Mouse (Mus musculus): Measurements from ENCODE around the gene Slc16a4. TPM values are rescaled to one million over a fixed set of nuclear protein-coding genes. Genes with fewer than 3 reads are reported as not detected.
A peak's percentile ranks its signal among the peaks of the same experiment; 100 is the strongest.

Gene Slc16a4
- not detected in 2 replicates for total RNA-seq (2015; ENCODE audit: low replicate concordance)
- total RNA-seq (2017; ENCODE audit: low replicate concordance) = 0.43 TPM in 1 of 2 replicates, not detected in the other

GRCm38 (mm10) chr3:107290764-107291381 lies at the start of gene Slc16a4:
Gene Slc16a4, plus strand, starts transcription at chr3:107291230.
- no peak for ATAC-seq (replicated peaks; ENCODE audit: low FRiP score, poor library complexity, severe bottlenecking)

DNA sequence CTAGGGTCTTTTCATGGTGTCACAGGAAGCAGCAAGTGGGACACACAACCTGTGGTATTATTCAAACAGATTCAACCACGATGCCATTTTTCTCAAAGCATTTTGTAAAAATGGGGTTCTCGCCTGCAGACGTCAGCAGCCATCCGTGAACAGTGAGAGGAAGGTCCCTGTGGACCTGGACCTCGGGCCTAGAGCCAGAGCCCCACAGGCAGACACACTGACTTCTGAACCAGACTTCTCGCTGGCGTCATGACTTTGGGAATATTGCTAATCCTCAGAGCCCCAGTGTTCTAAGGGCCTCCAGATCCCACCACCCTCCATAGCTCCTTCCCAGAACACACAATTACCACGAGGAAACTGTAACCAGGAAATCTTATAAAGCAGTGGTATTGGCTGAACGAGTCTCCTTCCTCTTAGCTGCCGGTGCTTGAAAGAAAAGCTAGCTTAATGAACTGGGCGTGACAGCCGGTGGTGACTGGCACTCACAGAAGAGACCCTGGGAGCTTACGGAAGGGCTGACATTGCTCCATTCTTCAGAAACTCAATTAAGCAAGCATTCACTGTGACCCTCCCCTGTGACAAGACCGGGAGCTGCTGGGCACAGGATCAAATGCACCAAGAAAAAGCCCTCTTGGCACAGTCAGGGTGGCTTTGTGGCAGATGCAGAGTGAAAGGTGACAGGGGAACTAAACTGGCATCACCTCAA lies 49.5 kb upstream of the Slc16a4 start:
- no peak for ATAC-seq (replicated peaks; ENCODE audit: low FRiP score, poor library complexity, severe bottlenecking)

GRCm38 (mm10) chr3:107246876-107247275 lies 44.2 kb upstream of the Slc16a4 start:
- ATAC-seq (replicated peaks; ENCODE audit: low FRiP score, poor library complexity, severe bottlenecking) = no peak

- no peak for ATAC-seq (replicated peaks; ENCODE audit: low FRiP score, poor library complexity, severe bottlenecking)
Observed at GRCm38 (mm10) chr3:107249042-107249441, 42.0 kb upstream of the Slc16a4 start.

GRCm38 (mm10) chr3:107250320-107250719 lies 40.7 kb upstream of the Slc16a4 start:
- ATAC-seq (replicated peaks; ENCODE audit: low FRiP score, poor library complexity, severe bottlenecking) = no peak

GRCm38 (mm10) chr3:107252035-107252434 lies 39.0 kb upstream of the Slc16a4 start:
- no peak for ATAC-seq (replicated peaks; ENCODE audit: low FRiP score, poor library complexity, severe bottlenecking)

DNA sequence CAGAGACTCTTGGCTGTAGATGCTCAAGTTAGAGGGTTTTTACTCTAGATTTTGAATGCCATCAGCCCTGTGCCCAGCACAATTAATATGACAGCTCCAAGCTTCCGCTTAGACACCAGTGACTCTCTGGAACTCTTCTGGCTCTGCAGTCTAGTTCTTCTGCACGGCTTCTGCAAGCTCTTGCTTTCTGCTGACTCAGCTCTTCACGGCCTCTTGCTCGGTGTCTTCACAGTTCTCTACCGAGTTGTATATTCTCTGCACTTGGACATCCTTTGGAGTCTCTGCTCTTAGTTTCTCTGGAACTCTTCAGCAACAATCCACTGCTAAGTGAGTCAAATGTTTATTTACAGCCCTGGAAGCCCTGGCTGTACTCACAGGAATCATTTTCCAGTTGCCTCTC lies 37.1 kb upstream of the Slc16a4 start:
- ATAC-seq (replicated peaks; ENCODE audit: low FRiP score, poor library complexity, severe bottlenecking) = no peak

DNA sequence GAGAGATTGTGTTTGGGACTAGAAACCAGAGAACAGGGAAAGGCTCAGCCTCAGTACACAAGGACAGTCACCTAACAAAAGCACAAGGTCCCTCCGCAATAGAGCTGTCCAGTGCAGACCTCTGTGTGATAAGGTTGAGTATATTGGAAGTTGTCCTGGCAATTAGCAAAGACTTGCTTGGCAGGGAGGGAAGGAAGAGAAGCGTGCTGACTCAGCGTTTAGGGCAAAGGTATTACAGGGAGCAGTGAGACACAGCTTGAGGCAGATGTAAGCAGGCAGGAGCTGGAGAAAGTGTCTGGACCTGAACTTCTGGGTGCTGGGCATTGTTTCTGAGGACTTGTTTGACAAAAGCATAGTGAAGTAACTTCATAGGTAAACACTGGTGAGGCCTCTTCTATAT lies 35.0 kb upstream of the Slc16a4 start:
- ATAC-seq (replicated peaks; ENCODE audit: low FRiP score, poor library complexity, severe bottlenecking) = no peak

GRCm38 (mm10) chr3:107256724-107257123 lies 34.3 kb upstream of the Slc16a4 start:
- ATAC-seq (replicated peaks; ENCODE audit: low FRiP score, poor library complexity, severe bottlenecking) = no peak

DNA sequence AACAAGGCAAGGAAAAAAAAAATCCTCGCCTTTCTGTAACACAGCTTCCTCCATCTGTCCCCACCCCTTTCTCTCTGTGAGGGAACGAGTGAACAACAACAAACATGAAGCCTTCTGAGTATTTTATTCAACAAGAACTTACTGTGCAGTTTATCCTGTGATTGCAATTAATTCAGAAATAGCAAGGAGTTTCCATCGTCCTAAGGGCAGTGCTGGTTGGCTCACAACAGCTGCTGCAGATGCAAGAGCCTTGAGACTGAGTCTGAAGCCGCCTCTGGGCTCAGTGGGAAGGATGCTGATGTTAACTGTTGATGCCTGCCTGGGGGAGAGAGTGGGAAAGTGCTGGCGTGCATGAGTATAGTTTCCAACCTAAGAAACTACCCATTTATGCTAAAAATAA lies 33.1 kb upstream of the Slc16a4 start:
- no peak for ATAC-seq (replicated peaks; ENCODE audit: low FRiP score, poor library complexity, severe bottlenecking)

- no peak for ATAC-seq (replicated peaks; ENCODE audit: low FRiP score, poor library complexity, severe bottlenecking)
Observed at GRCm38 (mm10) chr3:107260956-107261850, 29.8 kb upstream of the Slc16a4 start.

DNA sequence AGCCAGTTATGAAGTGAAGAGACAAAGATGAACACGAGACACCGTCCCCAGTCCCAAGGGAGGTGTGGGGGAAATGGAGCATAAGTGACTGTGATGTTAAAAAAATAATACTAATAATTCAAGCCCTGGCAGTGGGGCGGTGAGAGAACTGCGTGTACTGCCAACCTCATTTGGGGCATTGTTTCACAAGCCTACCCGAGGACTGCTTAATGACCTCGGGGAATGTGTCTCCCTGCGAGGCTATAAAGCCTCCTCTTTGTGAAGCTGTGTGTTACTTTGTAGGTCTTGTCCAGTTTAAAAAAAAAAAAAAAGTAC lies 29.2 kb upstream of the Slc16a4 start:
- ATAC-seq (replicated peaks; ENCODE audit: low FRiP score, poor library complexity, severe bottlenecking) = no peak

DNA sequence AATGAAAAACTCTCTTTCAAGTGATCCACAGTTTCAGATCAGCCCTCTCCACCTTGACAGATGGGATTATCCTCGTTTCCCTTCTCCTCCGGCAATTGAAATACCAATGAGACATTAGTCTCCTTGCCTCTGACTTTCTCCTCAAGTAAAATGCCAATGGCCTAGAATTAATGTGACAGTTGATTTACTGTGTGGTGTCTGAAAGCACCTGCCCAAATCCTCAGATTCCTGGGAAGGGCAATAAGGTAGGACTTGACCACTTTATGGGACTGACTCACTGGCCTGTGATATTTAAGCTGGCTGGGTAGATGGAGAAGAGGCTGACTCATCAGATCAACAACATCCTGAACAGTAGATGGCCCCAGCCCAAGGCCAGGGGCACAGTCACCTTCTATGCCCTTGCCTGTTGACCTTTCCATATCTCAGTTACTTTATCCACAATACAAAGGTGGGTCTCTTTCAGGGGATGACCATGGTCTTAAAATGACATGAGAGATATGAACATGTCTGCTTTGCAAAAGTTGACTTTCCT lies 24.1 kb upstream of the Slc16a4 start:
- ATAC-seq (replicated peaks; ENCODE audit: low FRiP score, poor library complexity, severe bottlenecking) = no peak

DNA sequence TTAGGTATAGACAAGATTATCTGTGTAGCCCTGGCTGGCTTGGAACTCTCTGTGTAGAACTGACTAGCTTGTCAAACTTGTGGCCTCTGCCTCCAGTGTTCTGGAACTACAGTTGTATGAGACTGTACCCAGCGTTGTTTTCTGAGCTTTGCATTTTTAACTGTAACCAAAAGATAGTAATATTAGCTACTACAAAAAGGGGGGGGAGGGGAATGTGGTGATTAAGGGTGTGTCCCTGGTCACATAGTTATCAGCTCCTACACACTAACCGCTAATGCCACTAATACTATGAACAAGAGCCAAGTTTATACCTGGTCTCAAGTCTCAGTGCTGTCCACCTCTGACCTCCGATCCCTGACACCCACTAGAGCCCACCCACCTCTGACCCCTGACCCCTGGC lies 18.6 kb upstream of the Slc16a4 start:
- ATAC-seq (replicated peaks; ENCODE audit: low FRiP score, poor library complexity, severe bottlenecking) = no peak

GRCm38 (mm10) chr3:107273820-107274219 lies 17.2 kb upstream of the Slc16a4 start:
- ATAC-seq (replicated peaks; ENCODE audit: low FRiP score, poor library complexity, severe bottlenecking) = peak; percentile 76

DNA sequence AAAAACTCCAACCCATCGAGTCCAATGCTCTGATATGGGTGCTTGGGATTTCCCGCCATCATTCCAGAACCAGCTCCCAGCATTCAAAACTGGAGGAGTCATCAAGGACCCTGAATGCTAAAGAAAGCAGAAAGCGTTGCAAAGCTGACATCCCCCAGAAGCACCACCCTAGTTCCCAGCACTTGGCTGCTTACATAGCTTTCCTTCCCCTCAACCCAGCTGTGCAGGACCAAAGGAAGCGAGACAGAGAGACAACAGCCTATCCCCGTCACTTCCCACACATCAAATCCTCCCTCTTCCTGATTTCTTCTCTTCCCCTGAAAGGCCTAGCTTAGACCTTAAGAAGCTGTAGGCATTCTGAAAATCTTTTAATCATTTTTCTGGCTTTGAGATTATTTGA lies 15.7 kb upstream of the Slc16a4 start:
- ATAC-seq (replicated peaks; ENCODE audit: low FRiP score, poor library complexity, severe bottlenecking) = no peak

DNA sequence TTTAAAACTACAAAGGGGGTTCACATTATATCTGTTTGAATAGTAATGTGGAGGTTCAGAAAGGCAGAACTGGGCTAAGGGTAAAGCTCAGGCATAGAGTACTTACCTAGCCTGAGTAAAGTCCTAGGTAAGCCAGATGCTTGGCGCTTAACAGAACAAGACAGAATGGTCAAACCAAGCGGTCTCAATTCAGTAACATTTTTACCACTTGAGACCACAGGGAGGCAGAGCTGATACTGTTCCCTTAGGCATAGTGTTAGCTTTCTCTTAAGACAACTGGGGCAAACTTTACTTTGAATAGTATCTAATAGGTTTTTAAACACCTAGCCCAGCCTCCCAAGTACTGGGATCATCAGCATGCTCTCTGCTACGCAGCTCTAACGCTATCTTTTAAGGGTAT lies 15.0 kb upstream of the Slc16a4 start:
- no peak for ATAC-seq (replicated peaks; ENCODE audit: low FRiP score, poor library complexity, severe bottlenecking)

DNA sequence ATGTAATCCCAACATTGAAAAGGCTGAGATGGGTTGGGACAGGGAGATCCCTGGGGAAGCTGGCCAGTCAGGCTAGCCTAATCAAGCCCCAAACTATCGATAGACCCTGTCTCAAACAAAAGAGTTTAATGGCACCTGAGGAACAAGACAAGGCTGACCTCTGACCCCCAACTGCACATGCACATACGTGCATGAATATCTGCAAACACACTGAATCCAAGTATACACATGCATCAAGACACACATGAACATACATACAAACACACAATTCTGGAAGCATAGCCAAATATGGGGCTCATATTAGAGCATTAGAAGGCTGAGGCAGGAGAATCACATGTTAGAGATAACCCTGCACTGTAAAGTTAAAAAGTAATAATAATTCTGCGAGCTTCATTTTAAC lies 14.4 kb upstream of the Slc16a4 start:
- no peak for ATAC-seq (replicated peaks; ENCODE audit: low FRiP score, poor library complexity, severe bottlenecking)

DNA sequence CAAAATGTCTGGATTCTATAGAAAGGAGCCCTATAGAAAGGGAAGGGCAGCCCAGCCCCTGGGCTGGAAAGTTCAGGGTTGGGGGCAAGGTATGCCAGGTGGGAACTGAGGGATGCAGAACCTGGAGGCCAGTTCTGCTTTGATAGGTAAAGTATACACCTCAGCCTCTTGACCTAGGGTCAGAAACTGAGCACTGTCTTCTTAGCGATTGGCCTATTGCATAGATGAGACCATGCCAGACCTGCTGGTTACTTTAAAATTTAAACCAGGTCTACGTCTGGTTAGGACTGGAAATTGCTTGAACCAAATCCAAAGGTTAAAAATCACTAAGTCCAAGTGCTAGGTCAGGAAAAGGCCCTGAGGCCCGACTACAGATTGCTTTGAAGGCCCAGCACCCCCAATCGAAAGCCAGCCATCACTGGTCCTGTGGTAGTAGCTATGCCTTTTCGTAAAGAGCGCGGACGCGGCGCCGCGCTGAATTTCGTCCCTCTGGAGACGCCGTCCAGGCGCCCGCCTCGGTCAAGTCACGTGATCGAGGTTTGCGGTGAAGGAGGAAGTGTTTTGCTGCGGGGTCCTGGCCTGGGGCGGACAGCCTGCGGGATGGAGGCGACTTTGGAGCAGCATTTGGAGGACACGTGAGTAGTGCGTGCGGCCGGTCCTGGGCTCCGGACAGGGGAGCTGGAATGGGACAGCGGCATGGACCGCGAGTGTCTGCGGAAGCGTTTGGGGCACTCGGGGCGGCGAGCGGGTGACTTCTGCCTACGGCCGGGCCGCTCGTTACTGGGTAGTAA lies 12.4 kb upstream of the Slc16a4 start, which contains the start of gene Lamtor5:
Lamtor5 (plus strand) TSS at position 380 of the 791 bp plus-strand sequence.
- ATAC-seq (replicated peaks; ENCODE audit: low FRiP score, poor library complexity, severe bottlenecking) = peak; percentile 92

DNA sequence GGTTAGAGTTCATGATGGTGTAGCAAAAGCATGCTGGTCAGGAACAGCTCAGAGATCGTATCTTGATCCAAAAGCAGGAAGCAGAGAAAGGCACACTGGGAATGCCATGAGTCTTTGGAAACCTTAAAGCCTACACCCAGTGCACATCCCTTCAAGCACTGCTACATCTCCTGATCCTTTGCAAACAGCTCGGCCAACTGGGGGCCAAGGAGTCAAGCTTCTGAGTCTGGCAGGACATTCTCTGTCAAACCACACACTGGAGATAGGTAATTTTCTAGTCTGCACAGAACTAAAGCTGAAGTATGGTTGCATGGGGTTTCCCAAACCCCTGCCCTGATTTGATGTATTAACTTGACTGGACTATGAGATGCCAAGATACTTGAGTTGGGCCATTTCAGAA lies 4.9 kb upstream of the Slc16a4 start:
- no peak for ATAC-seq (replicated peaks; ENCODE audit: low FRiP score, poor library complexity, severe bottlenecking)
